Mouse (Mus musculus): ENCODE data around the gene Chil3. TPM values are rescaled to one million over a fixed set of nuclear protein-coding genes. Genes with fewer than 3 reads are reported as not detected.
"Not testable (repeated sequence)": the region's sequence is repeated elsewhere in the genome, so short reads cannot be mapped to it uniquely, and the experiment has no call there.

Gene Chil3
- polyA plus RNA-seq (2015; fragmentation: Nextera tagmentation; extraction: Ambion mirVana) = 0.16 TPM in 1 of 2 replicates, not detected in the other

GRCm38 (mm10) chr3:106167464-106167863, at the start of gene Chil3:
Chil3 (minus strand) TSS chr3:106167564.
- WGBS = 84% methylated on average over 3 of the region's 3 CpGs
- H3K27me3 ChIP-seq (replicated peaks; ENCODE audit: control insufficient read depth, insufficient read depth, low read length) = no peaks in the 10 kb centered on the region
- H3K4me2 ChIP-seq (ENCODE audit: low read length) = no peak within 1 kb of the TSS
- H3K9ac ChIP-seq (ENCODE audit: low read depth, low read length) = no peak within 1 kb of the TSS
- 0 out of 2 replicates have a peak, but pooled peaks cover 3% of the 10 kb centered on the region for H3K9me3 ChIP-seq (ENCODE audit: control insufficient read depth, low read length)
- H3K36me3 ChIP-seq (ENCODE audit: control insufficient read depth, insufficient read depth, low read length) = no peaks in the 10 kb centered on the region
- ATAC-seq = no peak
- H3K27ac ChIP-seq (ENCODE audit: low read depth, low read length) = no peak within 1 kb of the TSS
- no peak within 1 kb of the TSS for H3K4me3 ChIP-seq (ENCODE audit: low read length)
- H3K4me1 ChIP-seq (ENCODE audit: control insufficient read depth, insufficient read depth, low read depth, low read length) = no peaks in the 10 kb centered on the region

- not testable (repeated sequence) for H3K4me1 ChIP-seq (ENCODE audit: control insufficient read depth, insufficient read depth, low read depth, low read length); H3K4me3 ChIP-seq (ENCODE audit: low read length); ATAC-seq; H3K27me3 ChIP-seq (replicated peaks; ENCODE audit: control insufficient read depth, insufficient read depth, low read length); H3K36me3 ChIP-seq (ENCODE audit: control insufficient read depth, insufficient read depth, low read length); H3K9me3 ChIP-seq (ENCODE audit: control insufficient read depth, low read length); H3K4me2 ChIP-seq (ENCODE audit: low read length); H3K27ac ChIP-seq (ENCODE audit: low read depth, low read length); H3K9ac ChIP-seq (ENCODE audit: low read depth, low read length)
- 70% methylated on average over 1 of the region's 1 CpGs for WGBS
Observed at GRCm38 (mm10) chr3:106198030-106198429, 30.7 kb upstream of the Chil3 start.

GRCm38 (mm10) chr3:106197246-106197645, 29.9 kb upstream of the Chil3 start:
- not testable (repeated sequence) for H3K27ac ChIP-seq (ENCODE audit: low read depth, low read length); H3K9ac ChIP-seq (ENCODE audit: low read depth, low read length); H3K4me1 ChIP-seq (ENCODE audit: control insufficient read depth, insufficient read depth, low read depth, low read length); ATAC-seq; H3K4me2 ChIP-seq (ENCODE audit: low read length); H3K27me3 ChIP-seq (replicated peaks; ENCODE audit: control insufficient read depth, insufficient read depth, low read length); H3K4me3 ChIP-seq (ENCODE audit: low read length); H3K9me3 ChIP-seq (ENCODE audit: control insufficient read depth, low read length); H3K36me3 ChIP-seq (ENCODE audit: control insufficient read depth, insufficient read depth, low read length)
- WGBS = 72% methylated on average over 2 of the region's 2 CpGs

GRCm38 (mm10) chr3:106196276-106196675, 28.9 kb upstream of the Chil3 start:
- no peak overlapping the region for H3K4me3 ChIP-seq (ENCODE audit: low read length)
- no peak for ATAC-seq
- H3K36me3 ChIP-seq (ENCODE audit: control insufficient read depth, insufficient read depth, low read length) = no peaks in the 10 kb centered on the region
- H3K9ac ChIP-seq (ENCODE audit: low read depth, low read length) = no peak overlapping the region
- H3K4me2 ChIP-seq (ENCODE audit: low read length) = no peak overlapping the region
- H3K27ac ChIP-seq (ENCODE audit: low read depth, low read length) = no peak overlapping the region
- H3K27me3 ChIP-seq (replicated peaks; ENCODE audit: control insufficient read depth, insufficient read depth, low read length) = no peaks in the 10 kb centered on the region
- no peaks in the 10 kb centered on the region for H3K4me1 ChIP-seq (ENCODE audit: control insufficient read depth, insufficient read depth, low read depth, low read length)
- peaks cover 6% of the 10 kb centered on the region for H3K9me3 ChIP-seq (ENCODE audit: control insufficient read depth, low read length)

- H3K4me2 ChIP-seq (ENCODE audit: low read length) = no peak overlapping the region
- H3K27me3 ChIP-seq (replicated peaks; ENCODE audit: control insufficient read depth, insufficient read depth, low read length) = no peaks in the 10 kb centered on the region
- no peak overlapping the region for H3K4me3 ChIP-seq (ENCODE audit: low read length)
- 95% methylated on average over 12 of the region's 12 CpGs for WGBS
- no peaks in the 10 kb centered on the region for H3K36me3 ChIP-seq (ENCODE audit: control insufficient read depth, insufficient read depth, low read length)
- peaks cover 6% of the 10 kb centered on the region for H3K9me3 ChIP-seq (ENCODE audit: control insufficient read depth, low read length)
- H3K9ac ChIP-seq (ENCODE audit: low read depth, low read length) = no peak overlapping the region
- ATAC-seq = no peak
- no peak overlapping the region for H3K27ac ChIP-seq (ENCODE audit: low read depth, low read length)
- no peaks in the 10 kb centered on the region for H3K4me1 ChIP-seq (ENCODE audit: control insufficient read depth, insufficient read depth, low read depth, low read length)
Observed at GRCm38 (mm10) chr3:106195486-106195885, 28.1 kb upstream of the Chil3 start.

- WGBS = 86% methylated on average over 2 of the region's 2 CpGs
- ATAC-seq = no peak
- H3K27ac ChIP-seq (ENCODE audit: low read depth, low read length) = no peak overlapping the region
- H3K36me3 ChIP-seq (ENCODE audit: control insufficient read depth, insufficient read depth, low read length) = no peaks in the 10 kb centered on the region
- H3K4me2 ChIP-seq (ENCODE audit: low read length) = no peak overlapping the region
- H3K9ac ChIP-seq (ENCODE audit: low read depth, low read length) = no peak overlapping the region
- H3K9me3 ChIP-seq (ENCODE audit: control insufficient read depth, low read length) = no peaks in the 10 kb centered on the region; the same call in 1 of the 2 replicates
- H3K27me3 ChIP-seq (replicated peaks; ENCODE audit: control insufficient read depth, insufficient read depth, low read length) = no peaks in the 10 kb centered on the region
- H3K4me1 ChIP-seq (ENCODE audit: control insufficient read depth, insufficient read depth, low read depth, low read length) = no peaks in the 10 kb centered on the region
- no peak overlapping the region for H3K4me3 ChIP-seq (ENCODE audit: low read length)
Observed at GRCm38 (mm10) chr3:106187991-106188390, 20.6 kb upstream of the Chil3 start.

- Histone ChIP-seq H3K9ac (ENCODE audit: low read depth, low read length) (no peak overlapping the region), H3K27ac (ENCODE audit: low read depth, low read length) (no peak overlapping the region), H3K4me2 (ENCODE audit: low read length) (no peak overlapping the region), H3K4me1 (ENCODE audit: control insufficient read depth, insufficient read depth, low read depth, low read length) (no peaks in the 10 kb centered on the region), H3K36me3 (ENCODE audit: control insufficient read depth, insufficient read depth, low read length) (no peaks in the 10 kb centered on the region), H3K27me3 (replicated peaks; ENCODE audit: control insufficient read depth, insufficient read depth, low read length) (no peaks in the 10 kb centered on the region), H3K4me3 (ENCODE audit: low read length) (no peak overlapping the region), H3K9me3 (ENCODE audit: control insufficient read depth, low read length) (no peaks in the 10 kb centered on the region)
- 83% methylated on average over 13 of the region's 13 CpGs for WGBS
- no peak for ATAC-seq
Observed at GRCm38 (mm10) chr3:106177509-106178189, 10.3 kb upstream of the Chil3 start.

GRCm38 (mm10) chr3:106174971-106175370, 7.6 kb upstream of the Chil3 start:
- H3K9me3 ChIP-seq (ENCODE audit: control insufficient read depth, low read length); H3K9ac ChIP-seq (ENCODE audit: low read depth, low read length); H3K4me3 ChIP-seq (ENCODE audit: low read length); H3K27ac ChIP-seq (ENCODE audit: low read depth, low read length); H3K36me3 ChIP-seq (ENCODE audit: control insufficient read depth, insufficient read depth, low read length); H3K4me1 ChIP-seq (ENCODE audit: control insufficient read depth, insufficient read depth, low read depth, low read length); ATAC-seq; H3K27me3 ChIP-seq (replicated peaks; ENCODE audit: control insufficient read depth, insufficient read depth, low read length); H3K4me2 ChIP-seq (ENCODE audit: low read length): not testable (repeated sequence)
- WGBS = 46% methylated on average over 2 of the region's 2 CpGs

- not testable (repeated sequence) for H3K27ac ChIP-seq (ENCODE audit: low read depth, low read length); H3K4me2 ChIP-seq (ENCODE audit: low read length); H3K36me3 ChIP-seq (ENCODE audit: control insufficient read depth, insufficient read depth, low read length); ATAC-seq; H3K9me3 ChIP-seq (ENCODE audit: control insufficient read depth, low read length); H3K27me3 ChIP-seq (replicated peaks; ENCODE audit: control insufficient read depth, insufficient read depth, low read length); H3K4me3 ChIP-seq (ENCODE audit: low read length); H3K9ac ChIP-seq (ENCODE audit: low read depth, low read length); H3K4me1 ChIP-seq (ENCODE audit: control insufficient read depth, insufficient read depth, low read depth, low read length)
- 79% methylated on average over 2 of the region's 2 CpGs for WGBS
Observed at GRCm38 (mm10) chr3:106172506-106172905, 5.1 kb upstream of the Chil3 start.

Measured in hindbrain, embryonic 16.5 days (tissue).